Mouse (Mus musculus) embryonic facial prominence, embryonic 11.5 days (tissue): ENCODE results near the gene Abca12. TPM values are rescaled to one million over a fixed set of nuclear protein-coding genes. Genes with fewer than 3 reads are reported as not detected.

Experiments
- ATAC-seq: fragments of 200-750 bp; cut with Nextera tagmentation; replicated peaks from 2 replicates; pipeline ENCODE4 v1.8.0; 2017; ENCODE audit warnings: low read depth; ENCODE audit not compliant: insufficient number of reproducible peaks, low FRiP score, low TSS enrichment
- DNase-seq: peaks from one replicate; pipeline ENCODE4 v3.0.0-alpha.2; 2015; ENCODE audit warnings: low spot score
- H3K27ac ChIP-seq: fragments of 300-500 bp; sonication (generic); replicated peaks from 2 replicates; pipeline ENCODE4 v1.5.1; 2014; ENCODE audit warnings: mild to moderate bottlenecking, low read depth, low read length, control low read depth
- H3K27me3 ChIP-seq: fragments of 300-500 bp; sonication (generic); 2 replicates; pipeline ENCODE4 v1.6.1; 2014; ENCODE audit warnings: mild to moderate bottlenecking, low read length, moderate library complexity, mixed read lengths; ENCODE audit not compliant: control insufficient read depth, insufficient read depth
- H3K36me3 ChIP-seq: fragments of 300-500 bp; sonication (generic); replicated peaks from 2 replicates; pipeline ENCODE4 v1.6.1; 2014; ENCODE audit warnings: low read depth, mild to moderate bottlenecking, low read length, moderate library complexity, mixed read lengths; ENCODE audit not compliant: control insufficient read depth, insufficient read depth
- H3K4me1 ChIP-seq: fragments of 300-500 bp; sonication (generic); 2 replicates; pipeline ENCODE4 v1.6.1; 2014; ENCODE audit warnings: low read length, mixed read lengths; ENCODE audit not compliant: control insufficient read depth, insufficient read depth
- H3K4me2 ChIP-seq: fragments of 300-500 bp; sonication (generic); 2 replicates; pipeline ENCODE4 v1.6.1; 2014; ENCODE audit warnings: low read depth, mild to moderate bottlenecking, control low read depth, low read length, moderate library complexity
- H3K4me3 ChIP-seq: fragments of 300-500 bp; sonication (generic); 2 replicates; pipeline ENCODE4 v1.5.1; 2014; ENCODE audit warnings: low read depth, low read length, control low read depth
- H3K9ac ChIP-seq: fragments of 300-500 bp; sonication (generic); replicated peaks from 2 replicates; pipeline ENCODE4 v1.6.1; 2014; ENCODE audit warnings: mild to moderate bottlenecking, control low read depth, low read length
- H3K9me3 ChIP-seq: fragments of 300-500 bp; sonication (generic); replicated peaks from 2 replicates; pipeline ENCODE4 v1.6.1; 2016; ENCODE audit warnings: mild to moderate bottlenecking, low read length, inconsistent platforms, mixed read lengths; ENCODE audit not compliant: control insufficient read depth
- WGBS: fragments of 180-500 bp; shearing (Covaris S2); extraction: QIAGEN DNeasy Blood & Tissue Kit; methylation state at CpG from one replicate; pipeline ENCODE4 v1.1.7; 2014; 5-methylcytosine and 5-hydroxymethylcytosine counted together
- polyA plus RNA-seq: library from polyadenylated mRNA; unstranded; fragments of >200 nt; fragmentation: Nextera tagmentation; extraction: Ambion mirVana; gene quantifications from 2 replicates; pipeline ENCODE4 v1.2.1, GENCODE M21; 2014

Abca12 gene
- polyA plus RNA-seq, 1 experiment from 2014 or later = not detected

DNA sequence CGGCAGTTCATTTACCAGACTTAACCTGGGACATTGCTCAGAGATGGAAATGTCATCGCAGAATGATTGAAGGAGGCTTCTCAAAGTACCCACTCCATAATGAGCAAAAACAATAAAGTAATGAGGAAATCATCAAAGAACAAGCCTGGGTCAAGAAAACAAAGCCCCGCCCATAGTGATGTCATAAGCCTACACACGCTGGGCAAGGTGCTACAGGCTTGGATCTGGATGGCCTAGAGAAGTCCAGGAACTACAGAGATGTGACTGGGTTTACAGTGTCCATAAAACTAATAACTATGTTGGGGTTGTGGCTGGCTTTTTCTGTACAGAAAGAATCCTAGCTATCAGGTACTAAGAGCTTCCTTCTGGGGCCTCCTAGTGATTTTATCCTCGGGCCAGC lies 41.6 kb downstream of the Abca12 start:
- Histone ChIP-seq H3K27me3 (no peaks in the 10 kb centered on the region), H3K9me3 (no peaks in the 10 kb centered on the region), H3K4me3 (no peak overlapping the region), H3K4me1 (no peaks in the 10 kb centered on the region), H3K9ac (no peak overlapping the region), H3K27ac (no peak overlapping the region), H3K4me2 (no peak overlapping the region), H3K36me3 (no peaks in the 10 kb centered on the region)
- 93% methylated on average over 5 of the region's 5 CpGs for WGBS
- ATAC-seq (no peak), DNase-seq (no peak)

DNA sequence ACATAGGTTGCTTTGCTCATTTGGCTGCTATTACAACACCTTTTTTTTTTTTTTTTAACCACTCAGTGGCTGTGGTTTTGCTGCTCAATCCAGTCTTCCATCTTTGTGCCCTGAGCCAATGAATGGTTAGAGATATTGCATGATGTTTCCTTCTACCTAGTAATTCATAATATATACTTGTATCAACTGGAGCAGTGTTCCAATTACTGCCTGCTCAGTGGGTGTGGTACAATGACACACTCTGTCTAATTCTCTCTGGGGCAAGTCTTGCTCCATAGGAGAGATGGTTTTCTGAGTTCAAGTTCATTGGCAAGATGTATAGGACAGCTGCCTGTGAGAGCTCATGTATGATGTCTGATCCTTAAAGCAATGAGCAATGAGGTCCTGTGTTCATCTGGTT lies 44.4 kb downstream of the Abca12 start:
- no peak for DNase-seq
- H3K9me3 ChIP-seq = no peaks in the 10 kb centered on the region
- H3K36me3 ChIP-seq = no peaks in the 10 kb centered on the region
- no peak overlapping the region for H3K27ac ChIP-seq
- no peak overlapping the region for H3K4me3 ChIP-seq
- no peaks in the 10 kb centered on the region for H3K27me3 ChIP-seq
- no peaks in the 10 kb centered on the region for H3K4me1 ChIP-seq
- no peak overlapping the region for H3K9ac ChIP-seq
- no peak for ATAC-seq
- no peak overlapping the region for H3K4me2 ChIP-seq

DNA sequence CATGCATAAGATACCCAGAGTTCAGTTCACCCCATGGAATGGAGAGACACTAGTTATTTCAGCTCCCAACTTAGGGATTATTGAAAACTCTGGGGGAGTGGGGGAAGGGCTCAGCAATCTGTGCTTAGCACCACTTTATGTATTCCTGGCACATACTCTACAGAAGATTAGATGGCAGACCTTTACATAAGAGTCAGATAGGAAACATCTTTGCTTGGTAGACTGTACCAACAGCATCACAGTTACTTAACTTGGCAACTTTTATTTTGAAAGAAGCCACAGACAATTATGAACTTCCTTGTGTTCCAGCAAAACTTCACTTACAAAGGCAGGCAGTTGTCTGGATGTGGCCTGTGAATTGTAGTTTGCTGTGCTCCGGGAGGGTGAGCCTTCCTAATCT lies 46.9 kb downstream of the Abca12 start:
- H3K27me3 ChIP-seq = no peaks in the 10 kb centered on the region
- no peak for DNase-seq
- ATAC-seq = no peak
- H3K4me1 ChIP-seq = no peaks in the 10 kb centered on the region
- no peaks in the 10 kb centered on the region for H3K9me3 ChIP-seq
- no peak overlapping the region for H3K9ac ChIP-seq
- no peak overlapping the region for H3K4me2 ChIP-seq
- no peak overlapping the region for H3K4me3 ChIP-seq
- H3K36me3 ChIP-seq = no peaks in the 10 kb centered on the region
- H3K27ac ChIP-seq = no peak overlapping the region
- 80% methylated on average over 1 of the region's 1 CpGs for WGBS

GRCm38 (mm10) chr1:71342861-71343554 lies 71.7 kb downstream of the Abca12 start:
- WGBS = 66% methylated on average over 3 of the region's 3 CpGs
- ATAC-seq = no peak
- DNase-seq = no peak
- Histone ChIP-seq H3K4me2 (no peak overlapping the region), H3K27me3 (no peaks in the 10 kb centered on the region), H3K9me3 (no peaks in the 10 kb centered on the region), H3K27ac (no peak overlapping the region), H3K9ac (no peak overlapping the region), H3K4me1 (no peaks in the 10 kb centered on the region), H3K4me3 (no peak overlapping the region), H3K36me3 (no peaks in the 10 kb centered on the region)

GRCm38 (mm10) chr1:71342261-71342594 lies 72.5 kb downstream of the Abca12 start:
- H3K27me3 ChIP-seq = no peaks in the 10 kb centered on the region
- H3K4me2 ChIP-seq = no peak overlapping the region
- DNase-seq (no peak), ATAC-seq (no peak)
- no peaks in the 10 kb centered on the region for H3K9me3 ChIP-seq
- no peak overlapping the region for H3K4me3 ChIP-seq
- H3K27ac ChIP-seq = no peak overlapping the region
- no peaks in the 10 kb centered on the region for H3K36me3 ChIP-seq
- WGBS = 78% methylated on average over 4 of the region's 4 CpGs
- H3K4me1 ChIP-seq = no peaks in the 10 kb centered on the region
- no peak overlapping the region for H3K9ac ChIP-seq

GRCm38 (mm10) chr1:71341370-71342260 lies 73.1 kb downstream of the Abca12 start:
- 72% methylated on average over 7 of the region's 7 CpGs for WGBS
- H3K36me3 ChIP-seq = no peaks in the 10 kb centered on the region
- no peaks in the 10 kb centered on the region for H3K4me1 ChIP-seq
- no peak overlapping the region for H3K9ac ChIP-seq
- H3K4me2 ChIP-seq = no peak overlapping the region
- no peaks in the 10 kb centered on the region for H3K27me3 ChIP-seq
- no peak overlapping the region for H3K4me3 ChIP-seq
- no peaks in the 10 kb centered on the region for H3K9me3 ChIP-seq
- DNase-seq (no peak), ATAC-seq (no peak)
- H3K27ac ChIP-seq = no peak overlapping the region

DNA sequence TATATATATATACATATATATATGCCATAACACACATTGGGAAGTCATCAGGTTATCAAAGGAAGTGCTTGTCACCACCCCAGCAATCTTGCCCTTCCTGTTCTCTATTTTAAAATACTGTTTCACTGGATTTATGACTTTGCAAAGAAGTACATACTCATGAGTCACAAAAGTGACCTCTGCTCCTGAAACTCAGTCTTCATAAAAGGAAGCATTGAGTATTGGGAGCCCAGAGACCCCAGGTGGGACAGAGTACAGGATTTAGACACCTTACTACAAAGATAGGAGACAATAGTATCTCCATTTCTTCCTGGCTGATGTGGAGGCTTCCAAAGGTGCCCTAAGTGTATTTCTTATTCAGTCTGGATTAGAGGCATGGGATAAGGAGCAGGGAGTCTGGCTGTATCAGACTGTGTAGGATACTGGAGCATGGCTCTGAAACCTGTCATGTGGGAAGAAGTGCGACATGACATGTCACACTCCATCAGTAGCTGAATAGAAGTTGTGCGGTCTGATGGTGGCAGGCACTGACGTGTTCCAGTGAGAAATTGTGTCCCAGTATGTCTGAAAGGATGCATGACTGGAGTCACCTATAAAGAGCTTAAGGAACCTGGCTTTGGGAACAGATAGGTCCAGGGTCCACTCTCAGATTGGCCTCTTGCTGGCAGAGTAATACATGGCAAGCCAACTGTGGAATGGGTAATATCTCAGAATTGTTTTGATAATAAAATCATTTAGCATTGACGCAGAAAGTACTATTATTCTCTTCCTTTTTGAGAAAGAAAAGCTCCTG lies 76.0 kb downstream of the Abca12 start:
- no peak overlapping the region for H3K4me3 ChIP-seq
- H3K9me3 ChIP-seq = no peaks in the 10 kb centered on the region
- H3K36me3 ChIP-seq = no peaks in the 10 kb centered on the region
- no peak overlapping the region for H3K9ac ChIP-seq
- no peak overlapping the region for H3K4me2 ChIP-seq
- ATAC-seq = no peak
- no peaks in the 10 kb centered on the region for H3K27me3 ChIP-seq
- H3K27ac ChIP-seq = no peak overlapping the region
- H3K4me1 ChIP-seq = no peaks in the 10 kb centered on the region
- WGBS = 88% methylated on average over 4 of the region's 4 CpGs
- no peak for DNase-seq

- no peak overlapping the region for H3K27ac ChIP-seq
- whole genome bisulfite sequencing = 85% methylated on average over 3 of the region's 3 CpGs
- no peak overlapping the region for H3K4me3 ChIP-seq
- no peaks in the 10 kb centered on the region for H3K9me3 ChIP-seq
- no peak overlapping the region for H3K4me2 ChIP-seq
- H3K4me1 ChIP-seq = no peaks in the 10 kb centered on the region
- H3K36me3 ChIP-seq = no peaks in the 10 kb centered on the region
- no peak overlapping the region for H3K9ac ChIP-seq
- no peaks in the 10 kb centered on the region for H3K27me3 ChIP-seq
- DNase-seq (no peak), ATAC-seq (no peak)
Measured at GRCm38 (mm10) chr1:71330349-71330748, 84.4 kb downstream of the Abca12 start.
